Mouse (Mus musculus): Measurements from ENCODE around the gene Ccdc154. TPM values are rescaled to one million over a fixed set of nuclear protein-coding genes. Genes with fewer than 3 reads are reported as not detected.

Ccdc154 gene
- polyA plus RNA-seq (2014; fragmentation: Illumina TruSeq; extraction: RNeasy Lipid Tissue Mini Kit (QIAGEN cat#74804)): not detected

GRCm38 (mm10) chr17:25162161-25162560 lies at the start of gene Ccdc154:
TSS of gene Ccdc154 (plus strand) at chr17:25162461.

GRCm38 (mm10) chr17:25115664-25116432 lies 46.4 kb upstream of the Ccdc154 start, which contains the start of gene Telo2:
TSS of gene Telo2 (minus strand) at chr17:25115967.

GRCm38 (mm10) chr17:25120406-25120805 lies 41.9 kb upstream of the Ccdc154 start, which contains the start of gene Ptx4:
TSS of gene Ptx4 (plus strand) at chr17:25120760.

GRCm38 (mm10) chr17:25133275-25133698 lies 29.0 kb upstream of the Ccdc154 start, which contains the start of gene Clcn7:
TSS of gene Clcn7 (plus strand) at chr17:25133391.

GRCm38 (mm10) chr17:25175411-25175810 lies 13.2 kb downstream of the Ccdc154 start, which contains the start of gene Gm38655:
TSS of gene Gm38655 (minus strand) at chr17:25175471.

DNA sequence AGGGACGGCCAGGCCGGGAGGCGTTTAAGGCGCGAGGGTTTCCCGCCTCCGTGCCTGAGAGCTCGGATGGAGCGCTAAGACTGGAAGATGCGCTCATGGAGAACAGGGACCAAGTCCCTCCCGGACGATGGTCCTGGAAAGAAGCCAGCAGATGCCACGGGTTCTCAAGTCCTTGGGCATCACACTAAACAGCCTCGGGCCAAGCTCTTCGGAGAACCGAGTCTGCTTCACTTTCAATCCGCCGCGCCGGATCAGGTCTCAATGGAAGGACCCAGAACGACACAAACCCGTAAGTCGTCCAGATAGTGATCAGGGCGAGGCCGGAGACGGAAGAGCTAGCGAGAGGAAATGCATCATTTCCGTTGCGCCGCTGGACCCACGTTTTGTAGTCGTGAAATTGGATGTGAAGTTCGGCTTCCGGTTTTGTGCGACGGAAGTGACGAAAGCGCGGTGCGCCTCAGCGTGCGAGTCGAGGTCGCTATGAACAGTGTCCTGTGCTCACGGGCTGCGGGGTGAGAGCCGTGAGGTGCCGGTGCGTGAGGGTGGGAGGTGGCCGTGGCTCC lies 21.9 kb downstream of the Ccdc154 start, which contains the start of gene BC003965:
Gene BC003965, plus strand, starts transcription at position 426 of the 563 bp plus-strand sequence.

DNA sequence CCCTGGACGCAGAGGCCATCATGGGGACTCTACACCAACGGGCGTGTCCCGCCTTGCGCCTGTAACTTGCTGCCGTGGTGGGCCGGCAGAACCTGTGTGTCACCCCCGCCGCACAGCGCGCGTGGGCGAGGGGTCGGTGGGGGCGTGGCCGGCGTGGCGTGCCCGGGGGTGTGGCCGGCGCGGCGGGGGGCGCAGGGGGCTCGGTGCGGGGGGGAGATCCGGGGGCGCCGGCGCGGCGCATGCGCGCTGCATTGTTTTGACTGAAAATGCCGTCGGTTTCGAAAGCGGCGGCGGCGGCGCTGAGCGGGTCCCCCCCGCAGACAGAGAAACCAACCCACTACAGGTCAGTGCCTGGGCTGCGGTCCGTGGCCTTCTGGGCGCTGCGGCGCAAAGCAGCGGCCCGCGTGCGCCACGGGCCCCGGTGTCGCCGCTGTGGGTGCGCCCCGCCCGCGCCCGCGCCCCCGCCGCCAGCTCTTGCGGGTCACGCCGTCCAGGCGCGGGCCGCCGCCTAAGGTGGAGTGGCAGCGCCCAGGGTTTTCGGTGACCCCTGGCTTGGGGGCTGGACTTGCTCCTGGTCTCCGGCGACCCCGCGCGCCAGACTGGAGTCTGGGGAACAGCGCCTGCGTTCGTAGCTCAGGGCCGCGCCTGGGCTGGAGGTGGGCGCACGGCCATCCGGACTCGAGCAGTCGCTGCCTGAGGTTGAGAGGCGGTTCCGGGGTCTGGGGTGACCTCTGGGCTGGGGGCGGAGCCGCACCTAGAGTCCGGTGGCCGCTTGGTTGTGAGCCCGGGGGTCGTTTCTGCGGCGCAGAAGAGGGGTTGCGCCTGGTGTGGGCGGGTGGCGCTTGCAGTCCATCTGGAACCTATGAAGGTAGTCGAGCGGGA lies 26.1 kb downstream of the Ccdc154 start, which contains the start of gene Unkl:
Gene Unkl, plus strand, starts transcription at position 248 of the 882 bp plus-strand sequence.

Other genes with a start within 250 kb of the Ccdc154 start
- gene Mapk8ip3, start 225.5 kb upstream of the Ccdc154 start, polyA plus RNA-seq (2014; fragmentation: Illumina TruSeq; extraction: RNeasy Lipid Tissue Mini Kit (QIAGEN cat#74804)): 4.4 TPM
- gene Jpt2, start 201.8 kb upstream of the Ccdc154 start, polyA plus RNA-seq (2014; fragmentation: Illumina TruSeq; extraction: RNeasy Lipid Tissue Mini Kit (QIAGEN cat#74804)): 90.6 TPM
- 8.0 TPM for gene Cramp1l, start 146.7 kb upstream of the Ccdc154 start, polyA plus RNA-seq (2014; fragmentation: Illumina TruSeq; extraction: RNeasy Lipid Tissue Mini Kit (QIAGEN cat#74804))
- 20.0 TPM for gene Ift140, start 146.4 kb upstream of the Ccdc154 start, polyA plus RNA-seq (2014; fragmentation: Illumina TruSeq; extraction: RNeasy Lipid Tissue Mini Kit (QIAGEN cat#74804))
- gene Tmem204, start 78.9 kb upstream of the Ccdc154 start, polyA plus RNA-seq (2014; fragmentation: Illumina TruSeq; extraction: RNeasy Lipid Tissue Mini Kit (QIAGEN cat#74804)): 8.2 TPM
- 1.1 TPM for gene Telo2, start 46.5 kb upstream of the Ccdc154 start, polyA plus RNA-seq (2014; fragmentation: Illumina TruSeq; extraction: RNeasy Lipid Tissue Mini Kit (QIAGEN cat#74804))
- not detected for gene Ptx4, start 41.7 kb upstream of the Ccdc154 start, polyA plus RNA-seq (2014; fragmentation: Illumina TruSeq; extraction: RNeasy Lipid Tissue Mini Kit (QIAGEN cat#74804))
- gene Clcn7, start 29.1 kb upstream of the Ccdc154 start, polyA plus RNA-seq (2014; fragmentation: Illumina TruSeq; extraction: RNeasy Lipid Tissue Mini Kit (QIAGEN cat#74804)): 3.7 TPM
- gene Gm38655, start 13.0 kb downstream of the Ccdc154 start, polyA plus RNA-seq (2014; fragmentation: Illumina TruSeq; extraction: RNeasy Lipid Tissue Mini Kit (QIAGEN cat#74804)): not detected
- gene BC003965, start 22.1 kb downstream of the Ccdc154 start, polyA plus RNA-seq (2014; fragmentation: Illumina TruSeq; extraction: RNeasy Lipid Tissue Mini Kit (QIAGEN cat#74804)): 19.2 TPM
- gene Unkl, start 25.9 kb downstream of the Ccdc154 start, polyA plus RNA-seq (2014; fragmentation: Illumina TruSeq; extraction: RNeasy Lipid Tissue Mini Kit (QIAGEN cat#74804)): 22.2 TPM
- gene Gnptg, start 77.7 kb downstream of the Ccdc154 start, polyA plus RNA-seq (2014; fragmentation: Illumina TruSeq; extraction: RNeasy Lipid Tissue Mini Kit (QIAGEN cat#74804)): 8.4 TPM
- 4.8 TPM for gene Tsr3, start 77.7 kb downstream of the Ccdc154 start, polyA plus RNA-seq (2014; fragmentation: Illumina TruSeq; extraction: RNeasy Lipid Tissue Mini Kit (QIAGEN cat#74804))
- gene Baiap3, start 93.9 kb downstream of the Ccdc154 start, polyA plus RNA-seq (2014; fragmentation: Illumina TruSeq; extraction: RNeasy Lipid Tissue Mini Kit (QIAGEN cat#74804)): not detected
- 305 TPM for gene Ube2i, start 112.2 kb downstream of the Ccdc154 start, polyA plus RNA-seq (2014; fragmentation: Illumina TruSeq; extraction: RNeasy Lipid Tissue Mini Kit (QIAGEN cat#74804))
- gene Prss34, start 135.9 kb downstream of the Ccdc154 start, polyA plus RNA-seq (2014; fragmentation: Illumina TruSeq; extraction: RNeasy Lipid Tissue Mini Kit (QIAGEN cat#74804)): not detected
- not detected for gene Prss28, start 146.2 kb downstream of the Ccdc154 start, polyA plus RNA-seq (2014; fragmentation: Illumina TruSeq; extraction: RNeasy Lipid Tissue Mini Kit (QIAGEN cat#74804))
- not detected for gene Prss29, start 156.2 kb downstream of the Ccdc154 start, polyA plus RNA-seq (2014; fragmentation: Illumina TruSeq; extraction: RNeasy Lipid Tissue Mini Kit (QIAGEN cat#74804))
- gene Tpsab1, start 183.1 kb downstream of the Ccdc154 start, polyA plus RNA-seq (2014; fragmentation: Illumina TruSeq; extraction: RNeasy Lipid Tissue Mini Kit (QIAGEN cat#74804)): not detected
- gene Tpsb2, start 203.8 kb downstream of the Ccdc154 start, polyA plus RNA-seq (2014; fragmentation: Illumina TruSeq; extraction: RNeasy Lipid Tissue Mini Kit (QIAGEN cat#74804)): not detected
- not detected for gene Tpsg1, start 206.8 kb downstream of the Ccdc154 start, polyA plus RNA-seq (2014; fragmentation: Illumina TruSeq; extraction: RNeasy Lipid Tissue Mini Kit (QIAGEN cat#74804))

All from ovary, adult 10 weeks (tissue).